Mouse (Mus musculus) T-helper 17 cell (primary cell): ENCODE measurements around the gene Snrpc.
"Not testable (repeated sequence)": the region's sequence is repeated elsewhere in the genome, so short reads cannot be mapped to it uniquely, and the experiment has no call there.

Source experiments
- in situ Hi-C, 2 experiments: fragments of 300-600 bp; cut with MboI, MseI; formaldehyde crosslinking; loops; 1 replicate in 1 of 2; 2 replicates in 1 of 2; pipeline ENCODE4 v1.15.1; 2025; ENCODE audit warnings: high pct_unique_total_duplicates in 2 of 2

Gene Snrpc

GRCm38 (mm10) chr17:27837850-27838249 lies at the start of gene Snrpc:
TSS of gene Snrpc (plus strand) at chr17:27838150.
- in situ Hi-C loops = not testable (repeated sequence)

GRCm38 (mm10) chr17:27788456-27789172 lies 49.3 kb upstream of the Snrpc start:
- in situ Hi-C loops = no loop called here

- in situ Hi-C loops = no loop called here
Measured at GRCm38 (mm10) chr17:27790015-27790414, 47.9 kb upstream of the Snrpc start.

GRCm38 (mm10) chr17:27790976-27791375 lies 47.0 kb upstream of the Snrpc start:
- in situ Hi-C loops = no loop called here

GRCm38 (mm10) chr17:27791556-27791955 lies 46.4 kb upstream of the Snrpc start:
- in situ Hi-C loops = no loop called here

- in situ Hi-C loops = no loop called here
Measured at GRCm38 (mm10) chr17:27792516-27792915, 45.4 kb upstream of the Snrpc start.

- in situ Hi-C loops = no loop called here
Measured at GRCm38 (mm10) chr17:27793144-27793543, 44.8 kb upstream of the Snrpc start.

- in situ Hi-C loops = no loop called here
Measured at GRCm38 (mm10) chr17:27796780-27797179, 41.2 kb upstream of the Snrpc start.

- in situ Hi-C loops = no loop called here
Measured at GRCm38 (mm10) chr17:27797341-27797872, 40.5 kb upstream of the Snrpc start.

GRCm38 (mm10) chr17:27799771-27800584 lies 38.0 kb upstream of the Snrpc start:
- in situ Hi-C loops = no loop called here

GRCm38 (mm10) chr17:27800710-27801648 lies 37.0 kb upstream of the Snrpc start:
- in situ Hi-C loops = no loop called here

GRCm38 (mm10) chr17:27803752-27804151 lies 34.2 kb upstream of the Snrpc start:
- in situ Hi-C loops = no loop called here

- in situ Hi-C loops = no loop called here
Measured at GRCm38 (mm10) chr17:27804156-27804690, 33.7 kb upstream of the Snrpc start.

GRCm38 (mm10) chr17:27804803-27805770 lies 32.9 kb upstream of the Snrpc start:
- in situ Hi-C loops = no loop called here

GRCm38 (mm10) chr17:27807542-27808078 lies 30.3 kb upstream of the Snrpc start:
- in situ Hi-C loops = no loop called here

GRCm38 (mm10) chr17:27810569-27811331 lies 27.2 kb upstream of the Snrpc start:
- in situ Hi-C loops = no loop called here

- in situ Hi-C loops = no loop called here
Measured at GRCm38 (mm10) chr17:27811980-27812379, 26.0 kb upstream of the Snrpc start.

GRCm38 (mm10) chr17:27814606-27815005 lies 23.3 kb upstream of the Snrpc start:
- in situ Hi-C loops = loop anchor here in 1 of 2 experiments (5.0 kb wide), 1 partner anchor 47 kb away; no protein-coding TSS in a partner anchor

GRCm38 (mm10) chr17:27819011-27819410 lies 18.9 kb upstream of the Snrpc start:
- in situ Hi-C loops = loop anchor here in 1 of 2 experiments (5.0 kb wide), 1 partner anchor 52 kb away; no protein-coding TSS in a partner anchor
